Mouse (Mus musculus) small intestine, adult 2 months (tissue): ENCODE measurements around the gene Oxct1.
A peak's percentile ranks its signal among the peaks of the same experiment; 100 is the strongest.

Source experiments
- CTCF ChIP-seq: fragments of 200-500 bp; IDR thresholded peaks from 2 replicates; pipeline ENCODE4 v1.5.1; 2012; ENCODE audit warnings: low read depth, mild to moderate bottlenecking, control low read depth, inconsistent platforms, low read length, moderate library complexity, mixed read lengths; ENCODE audit not compliant: insufficient replicate concordance, insufficient read length; ENCODE audit errors: extremely low read depth
- POLR2A ChIP-seq: fragments of 200-500 bp; IDR thresholded peaks from 2 replicates; pipeline ENCODE4 v1.6.1; 2012; ENCODE audit warnings: low read depth, mild to moderate bottlenecking, control low read depth, inconsistent platforms, low read length, moderate library complexity

DNA sequence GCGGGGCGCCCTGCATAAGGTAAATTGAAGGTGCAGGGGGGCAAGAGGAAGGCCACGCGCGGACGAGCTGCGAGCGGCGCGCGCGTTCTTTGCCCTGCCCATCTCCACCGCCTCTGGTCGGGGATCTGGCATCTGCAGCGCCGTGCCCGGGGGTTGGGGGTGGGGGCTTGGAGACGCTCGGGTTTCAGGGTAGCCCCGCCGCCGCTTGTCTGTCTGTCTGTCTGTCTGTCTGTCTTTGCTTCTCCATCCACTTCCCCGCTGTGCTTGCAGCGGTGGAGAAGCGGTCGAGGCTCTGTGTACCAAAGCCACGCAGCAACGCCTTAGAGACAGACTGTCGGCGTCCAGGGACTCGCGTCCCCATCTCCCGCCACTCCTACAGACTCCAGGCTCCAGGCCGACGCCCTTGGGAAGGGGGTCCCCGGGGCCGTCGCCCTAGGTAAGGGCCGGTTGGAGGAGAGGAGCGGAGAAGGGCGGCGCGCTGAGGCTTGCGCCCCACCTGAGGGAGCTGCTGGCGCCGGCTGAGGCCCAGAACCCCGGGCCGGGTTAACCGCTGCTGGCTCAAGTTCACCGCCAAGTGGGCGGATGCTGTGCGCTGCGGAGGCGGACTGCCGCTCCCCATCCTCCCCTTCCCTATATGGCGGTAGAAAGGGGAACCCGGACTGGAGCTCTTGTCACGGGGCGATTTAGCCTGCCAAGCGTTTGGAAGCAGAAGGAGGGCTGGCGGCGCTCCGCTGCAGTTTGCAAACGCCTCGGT is 825 bp downstream of the Oxct1 start:
- TF ChIP-seq CTCF = 0 out of 2 replicates have a peak, but pooled peaks have one; percentile 13
- 0 out of 2 replicates have a peak, but pooled peaks have one; percentile 55 for TF ChIP-seq POLR2A
